Mouse (Mus musculus) ES-Bruce4 (cell line): ENCODE measurements at regions not wholly inside any gene's neighbourhood (a gene's known extent, or its start where the extent isn't known, plus 50 kb on each side); places are given as distances from the start of the nearest gene placed in this dataset.

Source experiments
- H3K27ac ChIP-seq: 2 replicates; pipeline ENCODE4 v1.5.1; 2012; ENCODE audit warnings: low read length, inconsistent platforms; ENCODE audit not compliant: insufficient read depth
- H3K27me3 ChIP-seq: 2 replicates; pipeline ENCODE4 v1.6.1; 2012; ENCODE audit warnings: mild to moderate bottlenecking, low read length, inconsistent platforms; ENCODE audit not compliant: control insufficient read depth, poor library complexity, insufficient read depth, severe bottlenecking
- H3K36me3 ChIP-seq: 2 replicates; pipeline ENCODE4 v1.6.1; 2012; ENCODE audit warnings: inconsistent platforms, mild to moderate bottlenecking, low read length, moderate library complexity; ENCODE audit not compliant: control insufficient read depth, poor library complexity, insufficient read depth, severe bottlenecking
- H3K4me1 ChIP-seq: one replicate; pipeline ENCODE4 v1.8.1; 2011; ENCODE audit warnings: low read length; ENCODE audit not compliant: control insufficient read depth, insufficient read depth
- H3K4me3 ChIP-seq: 2 replicates; pipeline ENCODE4 v1.5.1; 2011; ENCODE audit warnings: low read depth, mild to moderate bottlenecking, low read length
- H3K9ac ChIP-seq: 2 replicates; pipeline ENCODE4 v1.6.1; 2012; ENCODE audit warnings: low read depth, mild to moderate bottlenecking, inconsistent platforms; ENCODE audit not compliant: poor library complexity, severe bottlenecking
- H3K9me3 ChIP-seq: replicated peaks from 2 replicates; pipeline ENCODE4 v1.6.1; 2012; ENCODE audit warnings: mild to moderate bottlenecking, low read length, inconsistent platforms; ENCODE audit not compliant: control insufficient read depth, poor library complexity, insufficient read depth, severe bottlenecking
- CTCF ChIP-seq: IDR thresholded peaks from one replicate; pipeline ENCODE4 v1.8.1; 2011; ENCODE audit warnings: low read depth, low read length
- EP300 ChIP-seq: IDR thresholded peaks from 2 replicates; pipeline ENCODE4 v1.6.1; 2011; ENCODE audit warnings: low read depth, low read length; ENCODE audit not compliant: insufficient read depth
- POLR2A ChIP-seq: IDR thresholded peaks from one replicate; pipeline ENCODE4 v1.8.1; 2011; ENCODE audit warnings: low read length; ENCODE audit not compliant: insufficient read depth

DNA sequence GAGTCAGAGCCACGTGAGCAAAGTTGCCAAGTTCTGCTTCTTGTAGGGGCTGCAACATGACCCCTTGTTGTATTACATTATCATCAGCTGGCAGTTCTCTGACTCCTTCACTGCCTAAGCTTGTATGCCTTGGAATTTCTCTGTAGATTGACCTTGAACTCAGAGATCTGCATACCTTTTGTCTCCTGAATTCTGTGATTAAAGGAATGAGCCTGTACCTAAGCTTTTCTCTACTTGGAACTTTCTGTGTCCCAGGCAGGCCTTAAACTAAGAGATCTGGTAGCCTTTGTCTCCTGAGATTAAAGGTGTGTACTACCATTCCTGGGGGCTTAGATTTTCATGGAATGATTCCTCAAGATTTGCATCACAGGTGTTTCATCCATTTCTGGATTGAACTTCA lies 544.8 kb upstream of the Tpk1 start:
- Histone ChIP-seq H3K27me3 (no peaks in the 10 kb centered on the region), H3K4me3 (no peak overlapping the region), H3K9me3 (no peaks in the 10 kb centered on the region; the same call in 1 of the 2 replicates), H3K9ac (no peak overlapping the region), H3K27ac (no peak overlapping the region), H3K36me3 (no peaks in the 10 kb centered on the region), H3K4me1 (no peaks in the 10 kb centered on the region)
- TF ChIP-seq CTCF, result no peak
- no peak for TF ChIP-seq EP300
- TF ChIP-seq POLR2A, result no peak

DNA sequence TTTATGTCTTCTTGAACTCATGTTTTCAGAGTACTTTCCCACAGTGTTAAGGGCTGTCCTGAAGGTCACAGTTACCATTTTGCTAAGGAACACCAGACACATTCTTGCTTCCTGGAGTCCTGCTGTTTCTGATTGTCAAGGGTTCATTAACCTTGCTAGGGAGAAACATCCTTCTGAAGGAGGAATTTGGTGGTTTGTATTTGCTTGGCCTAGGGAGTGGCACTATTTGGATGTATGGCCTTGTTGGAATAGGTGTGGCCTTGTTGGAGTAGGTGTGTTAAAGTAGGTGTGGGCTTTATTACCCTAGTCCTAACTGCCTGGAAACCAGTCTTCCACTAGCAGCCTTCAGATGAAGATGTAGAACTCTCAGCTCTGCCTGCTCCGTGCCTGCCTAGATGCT lies 538.4 kb upstream of the Tpk1 start:
- no peak overlapping the region for H3K4me3 ChIP-seq
- no peaks in the 10 kb centered on the region for H3K27me3 ChIP-seq
- H3K9me3 ChIP-seq, result no peaks in the 10 kb centered on the region
- no peak overlapping the region for H3K9ac ChIP-seq
- peak overlapping the region; percentile 56; the same call in 1 of the 2 replicates for H3K27ac ChIP-seq
- TF ChIP-seq POLR2A (no peak), EP300 (no peak), CTCF (no peak)
- H3K4me1 ChIP-seq, result no peaks in the 10 kb centered on the region
- no peaks in the 10 kb centered on the region for H3K36me3 ChIP-seq

DNA sequence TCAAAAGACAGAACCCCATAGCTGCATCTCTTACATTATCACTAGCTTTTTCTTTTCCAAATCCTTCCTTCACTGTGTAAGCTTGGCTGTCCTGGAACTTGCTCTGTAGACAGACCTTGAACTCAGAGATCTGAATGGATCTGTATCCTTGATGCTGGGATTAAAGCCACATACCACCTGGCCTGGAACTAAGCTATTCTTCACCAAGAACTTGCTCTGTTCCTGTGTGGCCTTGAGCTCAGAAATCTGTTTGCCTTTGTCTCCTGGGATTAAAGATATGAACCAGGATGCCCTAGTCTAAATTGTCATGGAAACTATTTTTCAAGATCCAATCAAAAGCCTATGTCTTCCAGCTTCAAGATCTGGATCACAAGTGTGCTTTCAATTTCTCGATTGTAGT lies 537.8 kb upstream of the Tpk1 start:
- no peaks in the 10 kb centered on the region for H3K4me1 ChIP-seq
- no peak overlapping the region for H3K9ac ChIP-seq
- H3K27me3 ChIP-seq, result no peaks in the 10 kb centered on the region
- peak overlapping the region; percentile 51 for H3K27ac ChIP-seq
- no peak overlapping the region for H3K4me3 ChIP-seq
- no peak for TF ChIP-seq EP300
- TF ChIP-seq POLR2A, result no peak
- no peak for TF ChIP-seq CTCF
- H3K36me3 ChIP-seq, result no peaks in the 10 kb centered on the region
- H3K9me3 ChIP-seq, result no peaks in the 10 kb centered on the region

DNA sequence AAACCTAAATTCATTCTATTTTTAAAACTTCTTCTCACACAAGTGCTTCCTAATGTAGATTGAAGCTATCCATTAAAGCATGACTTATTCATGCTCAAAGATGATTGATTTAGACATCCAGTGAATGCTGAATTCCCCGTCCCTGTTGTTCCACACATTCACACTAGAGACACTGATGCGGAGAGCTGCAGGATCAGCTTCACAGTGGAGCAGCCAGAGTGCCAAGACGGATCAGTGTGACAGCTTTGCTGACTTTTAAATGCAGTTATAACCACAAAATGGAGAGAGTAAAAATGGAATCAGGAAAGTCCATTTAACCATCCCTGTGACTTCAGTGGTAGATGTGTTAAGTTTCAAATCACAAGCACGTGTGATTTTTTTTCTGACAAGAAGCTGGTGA lies 513.8 kb upstream of the Tpk1 start:
- H3K27me3 ChIP-seq, result no peaks in the 10 kb centered on the region
- no peak overlapping the region for H3K27ac ChIP-seq
- no peak overlapping the region for H3K9ac ChIP-seq
- no peaks in the 10 kb centered on the region; the same call in 1 of the 2 replicates for H3K9me3 ChIP-seq
- TF ChIP-seq POLR2A (no peak), EP300 (no peak), CTCF (no peak)
- H3K4me1 ChIP-seq, result no peaks in the 10 kb centered on the region
- no peak overlapping the region for H3K4me3 ChIP-seq
- no peaks in the 10 kb centered on the region for H3K36me3 ChIP-seq
